Mouse (Mus musculus) small intestine, adult 2 months (tissue): Measurements from ENCODE around the gene Efna1. TPM values are rescaled to one million over a fixed set of nuclear protein-coding genes. Genes with fewer than 3 reads are reported as not detected.

ENCODE experiments used
- H3K27ac ChIP-seq: fragments of 200-500 bp; 2 replicates; pipeline ENCODE4 v1.5.1; 2012; ENCODE audit warnings: low read depth, low read length, control low read depth, inconsistent platforms; ENCODE audit not compliant: insufficient read depth
- H3K27me3 ChIP-seq: fragments of 200-500 bp; 2 replicates; pipeline ENCODE4 v1.6.1; 2012; ENCODE audit warnings: mild to moderate bottlenecking, moderate library complexity, low read length, inconsistent platforms; ENCODE audit not compliant: control insufficient read depth, insufficient read depth
- H3K36me3 ChIP-seq: fragments of 200-500 bp; 2 replicates; pipeline ENCODE4 v1.6.1; 2012; ENCODE audit warnings: mild to moderate bottlenecking, low read length, control low read depth, inconsistent platforms; ENCODE audit not compliant: control insufficient read depth, insufficient read depth
- H3K4me1 ChIP-seq: fragments of 200-500 bp; 2 replicates; pipeline ENCODE4 v1.6.1; 2012; ENCODE audit warnings: low read length, inconsistent platforms, mixed read lengths; ENCODE audit not compliant: control insufficient read depth, insufficient read depth, insufficient read length
- H3K4me3 ChIP-seq: fragments of 200-500 bp; 2 replicates; pipeline ENCODE4 v1.5.1; 2012; ENCODE audit warnings: low read depth, mild to moderate bottlenecking, control low read depth, inconsistent platforms, low read length, moderate library complexity
- CTCF ChIP-seq: fragments of 200-500 bp; IDR thresholded peaks from 2 replicates; pipeline ENCODE4 v1.5.1; 2012; ENCODE audit warnings: low read depth, mild to moderate bottlenecking, control low read depth, inconsistent platforms, low read length, moderate library complexity, mixed read lengths; ENCODE audit not compliant: insufficient replicate concordance, insufficient read length; ENCODE audit errors: extremely low read depth
- POLR2A ChIP-seq: fragments of 200-500 bp; IDR thresholded peaks from 2 replicates; pipeline ENCODE4 v1.6.1; 2012; ENCODE audit warnings: low read depth, mild to moderate bottlenecking, control low read depth, inconsistent platforms, low read length, moderate library complexity
- WGBS: fragments of 180-500 bp; shearing (Covaris S2); methylation state at CpG from one replicate; pipeline ENCODE4 v1.1.7; 2018; 5-methylcytosine and 5-hydroxymethylcytosine counted together
- polyA plus RNA-seq: library from polyadenylated mRNA; depleted of rRNA; stranded (reverse); fragments of >200 nt; gene quantifications from 2 replicates; pipeline ENCODE4 v1.2.3, GENCODE M21; 2012

Gene Efna1
- polyA plus RNA-seq, 1 experiment, result 122 TPM

GRCm38 (mm10) chr3:89287286-89287685 is 6.3 kb upstream of the Efna1 start:
- no peak overlapping the region for H3K4me3 ChIP-seq
- H3K27me3 ChIP-seq, result no peaks in the 10 kb centered on the region
- H3K4me1 ChIP-seq, result peaks cover 21% of the 10 kb centered on the region
- 76% methylated on average over 5 of the region's 5 CpGs for WGBS
- no peak for TF ChIP-seq CTCF
- no peak for TF ChIP-seq POLR2A
- no peak overlapping the region for H3K27ac ChIP-seq
- H3K36me3 ChIP-seq, result no peaks in the 10 kb centered on the region

GRCm38 (mm10) chr3:89285526-89285925 is 4.6 kb upstream of the Efna1 start:
- no peaks in the 10 kb centered on the region for H3K27me3 ChIP-seq
- WGBS, result 65% methylated on average over 2 of the region's 2 CpGs

GRCm38 (mm10) chr3:89284261-89284660 is 3.3 kb upstream of the Efna1 start:
- H3K27me3 ChIP-seq, result no peaks in the 10 kb centered on the region
- TF ChIP-seq POLR2A (no peak), CTCF (no peak)
- H3K36me3 ChIP-seq, result no peaks in the 10 kb centered on the region
- WGBS, result 28% methylated on average over 3 of the region's 3 CpGs
- no peak overlapping the region for H3K4me3 ChIP-seq
- peaks cover 25% of the 10 kb centered on the region for H3K4me1 ChIP-seq
- H3K27ac ChIP-seq, result no peak overlapping the region

More at GRCm38 (mm10) chr3:89285526-89285925, 4.6 kb upstream of the Efna1 start:
- Histone ChIP-seq H3K27ac (peak overlapping the region; percentile 15; the same call in 1 of the 2 replicates), H3K4me3 (no peak overlapping the region), H3K4me1 (peaks cover 25% of the 10 kb centered on the region), H3K36me3 (no peaks in the 10 kb centered on the region)
- TF ChIP-seq POLR2A, result no peak
- TF ChIP-seq CTCF, result no peak

- Histone ChIP-seq H3K27me3 (no peaks in the 10 kb centered on the region), H3K36me3 (no peaks in the 10 kb centered on the region), H3K4me1 (peaks cover 16% of the 10 kb centered on the region), H3K27ac (no peak overlapping the region), H3K4me3 (no peak overlapping the region)
- TF ChIP-seq CTCF (no peak), POLR2A (no peak)
- 22% methylated on average over 4 of the region's 4 CpGs for WGBS
Measured at GRCm38 (mm10) chr3:89282291-89282643, 1.3 kb upstream of the Efna1 start.

GRCm38 (mm10) chr3:89281579-89282290 is 793 bp upstream of the Efna1 start:
- peak overlapping the region; percentile 99 for H3K27ac ChIP-seq
- peak overlapping the region; percentile 85; the same call in 1 of the 2 replicates for H3K4me3 ChIP-seq

GRCm38 (mm10) chr3:89280050-89280605 is 814 bp downstream of the Efna1 start:
- Histone ChIP-seq H3K36me3 (peaks cover 11% of the 10 kb centered on the region), H3K4me1 (peaks cover 19% of the 10 kb centered on the region), H3K27me3 (no peaks in the 10 kb centered on the region), H3K27ac (peak overlapping the region; percentile 99), H3K4me3 (peak overlapping the region; percentile 85)
- no peak for TF ChIP-seq CTCF
- no peak for TF ChIP-seq POLR2A
- WGBS, result under 1% methylated on average over 29 of the region's 29 CpGs

More at GRCm38 (mm10) chr3:89281579-89282290, 793 bp upstream of the Efna1 start:
- peak; percentile 96 for TF ChIP-seq CTCF
- no peak for TF ChIP-seq POLR2A
- Histone ChIP-seq H3K27me3 (no peaks in the 10 kb centered on the region), H3K4me1 (peaks cover 19% of the 10 kb centered on the region), H3K36me3 (no peaks in the 10 kb centered on the region)
- WGBS, result 10% methylated on average over 20 of the region's 20 CpGs

GRCm38 (mm10) chr3:89279153-89279890 is 1.6 kb downstream of the Efna1 start:
- peak; percentile 99 for TF ChIP-seq POLR2A
- TF ChIP-seq CTCF, result no peak
- H3K36me3 ChIP-seq, result peaks cover 15% of the 10 kb centered on the region
- H3K4me3 ChIP-seq, result peak overlapping the region; percentile 85
- peaks cover 17% of the 10 kb centered on the region for H3K4me1 ChIP-seq
- peak overlapping the region; percentile 95 for H3K27ac ChIP-seq
- no peaks in the 10 kb centered on the region for H3K27me3 ChIP-seq
- 2% methylated on average over 35 of the region's 35 CpGs for WGBS
